Mouse (Mus musculus) testis, postnatal 10 days (tissue): ENCODE results near the gene Enc1.
"Not testable (repeated sequence)": the region's sequence is repeated elsewhere in the genome, so short reads cannot be mapped to it uniquely, and the experiment has no call there.

Experiments used
- DNase-seq: peaks from one replicate; pipeline ENCODE4 v3.0.0; 2021; ENCODE audit warnings: low spot score

Gene Enc1

DNA sequence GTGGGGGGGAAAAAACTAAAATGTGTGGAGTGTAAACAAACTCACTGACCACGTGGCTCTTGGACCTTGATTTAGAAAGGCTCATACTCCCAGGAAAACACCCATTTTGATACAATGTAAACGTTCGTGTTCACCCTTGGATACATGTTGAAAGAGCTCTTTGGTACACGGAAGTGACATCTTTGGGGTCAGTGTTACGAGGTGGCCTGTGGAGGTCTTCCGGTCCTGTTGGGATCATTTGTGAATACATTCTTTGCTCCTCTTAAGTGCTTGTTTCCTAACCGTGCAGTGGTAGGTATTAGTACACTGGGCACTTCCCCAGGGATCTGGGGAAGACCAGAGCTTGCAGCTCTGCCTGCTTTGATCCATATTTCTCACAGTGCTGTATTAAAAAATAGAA lies 10.8 kb downstream of the Enc1 start:
- no peak for DNase-seq

DNA sequence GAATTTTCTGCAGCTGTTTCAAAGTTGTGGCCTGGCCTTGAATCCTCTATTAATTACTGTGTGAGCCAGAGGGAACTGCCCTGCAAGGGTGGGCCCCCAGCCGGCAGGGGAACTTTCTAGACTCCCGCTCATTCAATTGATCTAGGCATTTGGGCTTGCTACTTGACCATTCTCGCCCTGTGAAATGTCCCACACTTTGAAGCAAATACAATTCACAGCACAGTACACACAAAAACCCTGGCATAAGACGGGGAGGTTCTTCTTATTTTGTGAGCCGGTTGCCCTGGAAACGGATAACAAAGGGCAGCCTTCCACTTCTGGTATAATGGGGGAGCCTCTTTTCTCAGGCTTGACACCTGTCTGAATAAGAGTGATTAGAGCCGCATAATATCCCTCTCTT lies 11.6 kb downstream of the Enc1 start:
- no peak for DNase-seq

DNA sequence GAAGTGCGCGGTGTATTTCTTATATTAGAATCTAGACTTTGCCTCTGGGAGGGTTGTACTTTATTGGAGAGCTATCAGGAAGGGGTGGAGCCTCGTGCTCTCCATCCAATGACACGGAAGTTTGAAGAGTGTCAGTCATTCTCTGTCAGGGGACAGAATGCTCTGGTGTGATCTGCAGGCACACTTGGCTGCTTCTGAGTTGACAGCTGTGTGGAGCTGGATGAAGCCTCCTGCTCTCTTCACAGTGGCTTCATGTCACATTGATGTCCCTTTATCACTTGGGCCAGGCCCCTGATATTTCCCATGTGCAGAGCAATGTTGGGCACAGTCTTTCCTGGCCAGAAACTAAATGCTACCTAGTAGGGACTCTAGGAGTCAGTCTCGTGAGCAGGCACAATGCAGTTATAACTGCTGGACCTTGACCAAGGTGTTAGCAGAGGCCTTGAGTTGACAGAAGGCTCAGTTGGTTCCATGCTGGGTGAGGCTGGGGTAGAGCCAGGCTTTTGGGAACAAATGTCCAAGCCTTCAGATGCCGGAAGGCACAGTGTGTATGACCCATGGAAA lies 12.6 kb downstream of the Enc1 start:
- no peak for DNase-seq

- no peak for DNase-seq
Observed at GRCm38 (mm10) chr13:97253994-97254393, 13.1 kb downstream of the Enc1 start.

DNA sequence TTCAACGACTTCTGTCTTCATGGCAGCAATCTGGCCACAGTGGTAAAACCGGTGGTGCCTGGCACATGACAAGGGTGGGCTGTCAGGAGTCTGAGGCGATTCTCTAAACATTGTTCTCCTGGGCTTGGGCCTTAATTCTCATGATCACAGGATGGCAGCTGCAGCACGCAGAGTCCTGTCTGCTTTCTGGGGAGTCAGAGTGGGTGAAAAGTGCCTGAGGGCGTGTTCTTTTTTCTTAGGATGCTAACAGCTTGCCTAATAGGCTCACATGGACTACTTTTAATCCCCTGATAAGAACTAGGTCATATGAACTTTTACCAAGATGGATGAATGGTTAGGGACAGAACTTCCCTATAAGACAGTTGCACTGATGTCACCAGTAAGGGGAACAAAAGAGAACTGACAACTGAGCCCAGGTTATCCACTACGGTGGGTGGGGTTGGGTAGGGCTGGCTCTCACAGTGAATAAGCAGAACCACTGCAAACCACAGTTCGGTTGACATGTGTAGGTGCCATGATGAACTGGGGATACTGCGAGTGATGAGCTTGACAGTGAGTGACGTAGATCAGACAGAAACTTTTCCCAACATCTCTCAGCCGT lies 13.8 kb downstream of the Enc1 start:
- DNase-seq, result no peak

DNA sequence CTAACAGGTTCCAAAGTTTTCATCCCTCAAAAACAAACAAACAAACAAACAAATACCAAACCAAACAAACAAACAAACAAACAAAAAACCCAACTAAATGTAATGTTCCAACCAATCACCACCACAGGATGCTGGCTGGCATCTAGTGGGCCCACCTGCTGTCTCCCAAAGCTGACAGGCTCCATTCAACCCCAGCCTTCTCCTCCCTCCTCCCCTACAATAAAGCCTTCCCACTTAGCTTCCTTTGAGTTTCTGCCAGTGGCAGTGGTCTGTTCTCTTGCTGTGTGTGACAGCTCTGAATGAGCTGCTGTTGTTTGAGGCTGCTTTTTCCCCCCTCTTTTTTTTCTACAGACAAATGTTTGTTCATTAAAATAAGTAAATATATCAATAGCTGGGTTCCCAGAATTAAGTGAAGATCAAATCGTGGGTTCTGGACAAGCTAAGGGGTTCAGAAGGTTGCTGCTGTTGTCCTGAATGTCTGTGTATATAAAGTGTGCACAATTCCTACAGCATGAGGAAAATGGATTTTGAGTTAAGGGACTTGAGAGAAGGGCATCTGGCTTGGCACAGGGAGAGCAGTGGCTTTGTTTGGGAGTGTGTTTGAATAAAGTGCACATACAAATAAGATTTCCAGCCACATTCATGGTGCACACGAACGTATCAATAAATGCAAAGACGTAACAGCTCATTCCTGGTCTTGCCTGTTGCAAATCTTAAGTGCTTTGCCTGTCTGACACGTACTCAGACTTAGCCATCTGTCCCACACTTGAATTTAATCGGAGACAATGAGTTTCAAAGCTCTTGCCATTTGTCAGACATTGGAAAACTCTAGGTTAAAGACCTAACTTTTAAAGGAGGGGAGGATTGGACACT lies 15.3 kb downstream of the Enc1 start:
- no peak for DNase-seq

DNA sequence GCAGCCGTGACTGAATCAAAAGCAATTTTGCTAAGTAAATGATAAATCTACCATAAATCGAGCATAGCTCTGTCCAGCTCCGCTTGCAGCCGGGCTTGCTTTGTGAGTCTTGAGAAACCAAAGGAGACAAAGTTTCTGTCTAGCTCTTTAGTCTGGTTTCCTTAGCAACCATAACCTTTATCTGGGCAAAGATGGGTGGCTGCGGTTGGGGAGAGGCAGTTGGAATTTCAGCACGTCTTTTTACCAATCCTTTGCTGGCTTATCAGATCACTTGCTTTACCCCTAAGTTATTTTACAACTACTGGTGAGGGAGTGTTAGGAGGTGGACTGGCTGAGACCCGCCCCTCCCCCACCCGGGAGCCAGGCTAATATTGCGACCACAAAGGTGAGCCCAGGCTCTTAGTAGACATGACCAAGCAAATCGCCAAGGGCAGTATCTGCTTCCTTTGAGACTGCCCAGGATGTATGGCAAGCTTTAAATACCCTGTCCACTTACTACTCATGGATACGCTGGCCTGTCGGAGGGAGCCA lies 16.0 kb downstream of the Enc1 start:
- DNase-seq, result peak; percentile 48

GRCm38 (mm10) chr13:97259271-97259670 lies 18.4 kb downstream of the Enc1 start:
- DNase-seq, result no peak

GRCm38 (mm10) chr13:97260456-97261180 lies 19.7 kb downstream of the Enc1 start:
- no peak for DNase-seq

DNA sequence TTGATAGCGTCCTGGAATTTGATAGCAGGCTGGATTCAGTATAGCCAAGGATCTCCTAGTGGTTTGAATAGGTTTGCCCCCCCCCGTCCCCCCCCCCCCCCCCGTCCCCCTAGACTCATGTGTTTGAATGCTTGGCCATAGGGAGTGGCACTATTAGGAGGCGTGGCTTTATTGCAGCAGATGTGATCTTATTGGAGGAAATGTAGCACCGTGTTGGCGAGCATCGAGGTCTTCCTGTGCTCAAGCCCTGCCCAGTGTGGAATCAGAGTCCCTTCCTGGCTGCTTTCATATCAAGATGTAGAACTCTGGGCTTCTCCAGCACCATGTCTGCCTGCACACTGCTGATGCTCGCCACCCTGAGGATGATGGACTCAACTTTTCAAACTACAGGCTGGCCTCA lies 20.6 kb downstream of the Enc1 start:
- DNase-seq, result no peak

GRCm38 (mm10) chr13:97262676-97263075 lies 21.8 kb downstream of the Enc1 start:
- no peak for DNase-seq

DNA sequence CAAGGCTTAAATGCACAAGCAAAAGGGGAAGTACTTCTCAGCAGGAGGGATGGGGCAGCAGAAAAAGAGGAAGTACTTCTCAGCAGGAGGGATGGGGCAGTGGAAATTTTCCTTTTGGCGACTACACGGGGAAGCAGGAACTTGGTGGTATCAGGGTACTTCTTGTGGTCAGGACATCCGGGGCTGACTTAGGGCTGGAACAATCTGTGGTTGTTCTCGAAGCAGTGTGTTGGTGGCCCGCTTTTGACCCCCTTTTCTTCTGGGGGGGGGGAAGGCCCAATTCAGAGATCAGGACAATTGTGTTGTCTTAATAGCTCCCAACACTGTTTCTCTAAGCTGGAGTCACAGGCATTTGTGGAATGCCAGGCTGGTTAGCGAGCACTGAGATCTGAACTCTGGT lies 24.6 kb downstream of the Enc1 start:
- DNase-seq, result not testable (repeated sequence)

- DNase-seq, result no peak
Observed at GRCm38 (mm10) chr13:97270723-97271122, 29.8 kb downstream of the Enc1 start.

DNA sequence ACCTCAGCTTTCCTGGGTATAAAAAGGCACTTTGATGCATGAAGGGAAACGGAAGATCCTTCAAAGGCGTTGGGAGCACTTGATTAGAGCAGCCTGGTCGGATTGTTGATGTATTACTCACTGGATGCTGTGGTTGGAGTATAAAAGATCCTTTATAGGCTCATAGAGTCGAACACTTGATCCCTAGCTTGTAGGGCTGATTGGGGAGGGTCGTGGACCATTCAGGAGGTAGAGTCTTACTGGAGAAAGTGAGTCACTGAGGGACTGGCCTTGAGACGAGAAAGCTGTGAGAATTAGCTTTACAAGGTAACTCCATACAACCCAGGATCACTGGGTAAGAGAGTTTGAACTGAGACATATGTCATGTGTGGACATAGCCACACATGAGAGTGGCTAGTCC lies 30.7 kb downstream of the Enc1 start:
- no peak for DNase-seq

DNA sequence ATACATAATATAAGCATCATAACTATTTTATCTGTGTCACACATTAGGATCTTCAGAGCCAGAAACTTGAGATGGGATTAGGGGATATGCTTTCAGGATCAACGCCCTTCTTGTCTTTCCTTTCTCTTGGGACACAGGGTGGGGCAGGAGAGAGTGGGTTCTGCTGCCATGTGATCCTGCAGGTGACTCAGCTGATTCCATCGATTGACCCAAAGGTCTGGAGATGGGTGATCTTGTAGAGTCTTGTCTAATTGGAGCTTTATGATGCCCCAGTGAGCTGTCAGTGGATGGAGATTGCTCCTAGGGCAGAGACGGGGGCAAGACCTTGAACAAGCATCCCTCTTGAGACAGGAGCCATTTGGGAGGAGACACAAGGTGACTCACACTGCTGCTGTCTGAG lies 33.9 kb downstream of the Enc1 start:
- no peak for DNase-seq

GRCm38 (mm10) chr13:97275482-97275881 lies 34.6 kb downstream of the Enc1 start:
- DNase-seq, result no peak

GRCm38 (mm10) chr13:97282051-97282910 lies 41.4 kb downstream of the Enc1 start:
- DNase-seq, result no peak

DNA sequence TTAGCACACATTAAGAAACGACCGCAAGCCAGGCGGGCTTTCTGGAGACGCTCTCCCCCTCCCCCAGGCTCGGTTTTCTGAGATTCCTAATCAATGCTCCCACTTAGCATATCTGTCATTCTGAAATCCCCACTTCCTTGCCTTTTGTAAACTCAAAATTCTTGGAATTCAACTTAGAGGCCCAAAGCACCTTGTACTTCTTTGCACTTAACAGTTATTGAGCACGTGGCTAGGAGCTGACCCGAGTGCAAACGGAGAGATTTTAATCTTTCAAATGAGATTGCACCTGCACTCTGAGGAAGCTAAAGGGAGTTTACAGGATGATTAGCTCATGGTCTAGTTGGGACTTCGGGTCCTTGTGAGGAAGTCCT lies 42.0 kb downstream of the Enc1 start:
- no peak for DNase-seq

DNA sequence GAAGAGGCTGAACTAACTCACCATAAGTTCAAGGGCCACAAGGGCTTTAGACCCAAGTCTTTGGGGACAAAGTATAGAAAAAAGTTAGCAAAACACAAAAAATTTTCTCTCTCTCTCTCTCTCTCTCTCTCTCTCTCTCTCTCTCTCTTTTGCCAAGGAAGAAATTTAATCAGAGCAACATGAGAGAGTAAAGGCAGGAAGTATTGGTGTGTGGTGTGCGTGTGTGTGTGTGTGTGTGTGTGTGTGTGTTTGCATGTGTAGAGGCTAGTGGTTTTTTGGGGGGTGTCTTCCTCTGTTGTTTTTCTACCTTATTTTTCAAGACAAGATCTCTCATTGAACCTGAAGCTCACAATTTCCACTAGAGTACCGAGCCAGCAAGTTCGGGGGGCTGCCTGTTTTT lies 46.1 kb downstream of the Enc1 start:
- no peak for DNase-seq

- no peak for DNase-seq
Observed at GRCm38 (mm10) chr13:97290747-97291146, 49.8 kb downstream of the Enc1 start.

GRCm38 (mm10) chr13:97291354-97291753 lies 50.4 kb downstream of the Enc1 start:
- DNase-seq, result no peak

DNA sequence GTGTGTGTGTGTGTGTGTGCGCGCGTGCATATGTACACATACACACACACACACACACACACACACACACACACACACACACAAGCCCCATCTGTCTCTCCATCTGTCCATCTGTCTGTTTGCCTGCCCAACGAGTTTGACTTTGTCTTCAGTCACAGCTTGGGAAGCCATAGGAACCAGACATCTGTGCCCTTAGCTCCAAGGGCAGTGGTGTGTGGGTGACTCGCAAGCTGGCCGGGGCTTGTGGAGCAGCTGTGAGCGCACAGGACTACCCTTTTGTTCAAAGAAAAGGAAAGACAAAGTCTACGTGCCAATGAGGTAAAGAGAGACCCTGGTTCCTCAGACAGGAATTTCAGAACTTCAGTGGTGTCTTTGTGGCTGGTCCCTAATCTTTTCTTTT lies 51.1 kb downstream of the Enc1 start:
- no peak for DNase-seq
